Mouse (Mus musculus) adrenal gland, adult 8-10 months (tissue): Measurements from ENCODE around the gene Tmem190. TPM values are rescaled to one million over a fixed set of nuclear protein-coding genes. Genes with fewer than 3 reads are reported as not detected.

Source experiments
- DNase-seq: peaks from one replicate; pipeline ENCODE4 v3.0.0; 2022
- total RNA-seq, 4 experiments: library from RNA; stranded (reverse); gene quantifications; 2 replicates each; pipeline ENCODE4 v1.2.4; 2022

The Tmem190 gene
- not detected for total RNA-seq

GRCm38 (mm10) chr7:4782759-4783158, at the start of gene Tmem190, which contains the start of gene Il11:
Gene Tmem190, plus strand, starts transcription at chr7:4782937.
Gene Il11, minus strand, starts transcription at chr7:4782859.
- no peak for DNase-seq

- DNase-seq: no peak
These were observed 49.8 kb upstream of the Tmem190 start for GRCm38 (mm10) chr7:4732968-4733392.

GRCm38 (mm10) chr7:4739041-4739543, 43.6 kb upstream of the Tmem190 start:
- DNase-seq: no peak

DNA sequence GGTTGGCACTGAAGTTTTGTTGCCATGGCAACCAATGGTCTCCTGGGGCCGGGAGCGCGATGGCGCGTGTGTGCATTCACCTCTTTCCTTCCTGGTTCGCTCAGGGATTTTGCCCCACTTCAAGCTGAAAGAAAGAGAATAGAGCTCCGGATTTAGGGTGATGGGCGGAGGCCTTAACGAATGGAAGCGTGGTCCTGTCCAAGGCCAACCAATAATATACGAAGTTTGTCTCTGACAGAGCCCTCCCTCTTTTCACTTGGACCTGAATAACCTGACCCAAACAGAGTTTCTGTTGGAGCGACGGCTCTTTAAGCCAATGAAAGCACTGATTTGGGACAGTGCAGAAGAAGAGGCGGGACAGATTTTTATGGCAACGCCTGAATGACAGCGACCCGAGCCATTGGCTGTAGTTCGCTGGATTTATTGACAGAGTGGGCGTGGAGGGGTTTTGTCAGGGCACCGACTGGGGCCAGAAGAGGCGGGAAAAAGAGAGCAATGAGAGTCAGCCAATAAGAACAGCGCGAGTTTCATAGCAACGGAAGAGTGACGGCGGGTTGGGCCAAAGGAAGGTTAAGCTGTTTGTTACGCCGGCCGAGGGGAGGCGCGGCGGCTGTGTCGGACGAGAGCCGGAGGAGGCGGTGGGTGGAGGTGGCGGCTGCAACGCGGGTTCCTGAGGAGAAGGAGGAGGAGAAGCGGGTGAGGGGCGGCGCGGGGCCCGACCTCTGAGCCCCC, 43.0 kb upstream of the Tmem190 start, which contains the start of gene Kmt5c:
Gene Kmt5c (plus strand): TSS at position 572 of the 732 bp plus-strand sequence.
- DNase-seq: peak; percentile 100

DNA sequence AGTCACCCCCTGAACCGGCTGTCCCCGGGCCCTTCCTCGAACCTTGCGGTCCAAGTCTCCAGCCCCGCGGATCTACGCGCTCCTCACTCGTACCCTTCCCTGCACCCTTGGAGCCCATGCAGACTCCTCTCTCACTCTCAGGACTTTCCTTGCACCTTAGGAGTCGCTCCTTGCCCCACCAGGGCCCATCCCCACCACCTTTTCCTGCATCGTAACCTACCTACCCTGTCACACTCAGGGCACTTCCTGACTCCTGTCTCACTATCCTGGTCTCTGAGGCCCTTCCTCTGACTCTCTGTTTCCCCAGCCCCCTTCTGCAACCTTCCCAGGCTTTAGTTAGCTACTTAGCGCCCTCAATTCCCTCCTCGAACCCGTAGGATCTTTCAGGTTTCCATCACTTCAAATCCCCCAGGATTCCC, 42.4 kb upstream of the Tmem190 start:
- DNase-seq: no peak

GRCm38 (mm10) chr7:4741151-4741550, 41.6 kb upstream of the Tmem190 start:
- DNase-seq: peak; percentile 55

DNA sequence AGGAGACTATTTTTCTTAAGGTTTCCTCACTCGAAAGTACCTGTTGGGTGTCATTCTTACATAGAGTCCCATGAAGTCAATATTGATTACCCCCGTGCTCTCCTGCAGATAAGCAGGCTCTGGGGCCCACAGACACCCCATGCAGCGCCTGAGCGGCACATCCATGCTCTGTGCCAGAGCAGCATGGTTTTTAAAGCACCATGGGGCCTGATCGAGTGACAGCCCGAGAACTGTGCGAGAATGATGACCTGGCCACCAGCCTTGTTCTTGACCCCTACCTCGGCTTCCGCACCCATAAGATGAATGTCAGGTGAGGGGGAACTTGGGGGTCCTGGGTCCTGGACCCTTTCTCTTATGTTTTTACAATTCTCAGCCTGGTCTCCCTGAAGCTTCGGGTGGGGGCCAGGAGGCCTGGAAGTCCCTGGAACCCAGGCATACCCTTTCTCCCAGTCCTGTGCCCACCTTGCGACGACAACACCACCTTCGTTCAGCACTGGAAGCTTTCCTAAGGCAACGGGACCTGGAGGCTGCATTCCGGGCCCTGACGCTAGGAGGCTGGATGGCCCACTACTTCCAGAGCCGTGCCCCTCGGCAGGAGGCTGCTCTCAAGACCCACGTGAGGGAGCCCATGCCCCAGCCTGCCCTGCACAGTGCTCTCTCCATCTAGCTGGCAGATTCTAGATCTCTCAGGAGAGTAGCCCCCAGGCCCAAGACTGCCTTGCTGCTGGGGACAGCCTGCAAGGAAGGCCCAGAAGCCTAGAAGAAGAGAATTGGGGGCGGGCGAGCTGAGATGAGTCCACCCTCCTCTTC, 40.9 kb upstream of the Tmem190 start:
- no peak for DNase-seq

DNA sequence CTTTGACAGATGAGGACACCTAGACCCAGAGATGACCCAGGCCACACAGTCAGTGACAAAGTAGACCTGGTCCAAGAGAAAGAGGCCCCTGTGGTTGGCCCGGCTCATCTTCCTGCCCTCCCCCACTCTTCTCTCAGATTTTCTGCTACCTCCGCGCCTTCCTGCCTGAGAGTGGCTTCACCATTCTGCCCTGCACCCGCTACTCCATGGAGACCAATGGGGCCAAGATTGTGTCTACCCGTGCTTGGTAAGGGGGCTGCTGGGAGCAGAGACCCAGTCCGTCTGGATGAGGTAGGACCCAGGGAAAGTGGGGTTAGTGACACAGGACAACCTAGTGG, 40.3 kb upstream of the Tmem190 start:
- no peak for DNase-seq

GRCm38 (mm10) chr7:4743354-4743753, 39.4 kb upstream of the Tmem190 start:
- no peak for DNase-seq

DNA sequence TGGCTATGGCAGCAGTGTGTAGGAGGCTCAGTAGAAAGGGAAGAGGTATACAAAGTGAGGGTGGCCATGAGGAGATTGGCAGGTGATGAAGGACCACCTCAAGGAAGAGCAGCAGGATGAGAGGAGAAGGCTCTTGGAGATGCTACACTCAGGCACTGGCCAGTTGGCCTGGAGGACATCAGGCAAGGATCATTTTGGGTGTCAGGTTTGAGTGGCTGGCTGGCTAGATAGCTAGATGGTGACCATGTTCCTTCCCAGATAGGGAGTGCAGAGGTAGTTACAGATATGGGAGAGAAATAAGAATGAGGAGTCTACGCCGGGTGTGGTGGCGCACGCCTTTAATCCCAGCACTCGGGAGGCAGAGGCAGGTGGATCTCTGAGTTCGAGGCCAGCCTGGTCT, 37.9 kb upstream of the Tmem190 start:
- no peak for DNase-seq

GRCm38 (mm10) chr7:4746326-4746980, 36.3 kb upstream of the Tmem190 start:
- no peak for DNase-seq

DNA sequence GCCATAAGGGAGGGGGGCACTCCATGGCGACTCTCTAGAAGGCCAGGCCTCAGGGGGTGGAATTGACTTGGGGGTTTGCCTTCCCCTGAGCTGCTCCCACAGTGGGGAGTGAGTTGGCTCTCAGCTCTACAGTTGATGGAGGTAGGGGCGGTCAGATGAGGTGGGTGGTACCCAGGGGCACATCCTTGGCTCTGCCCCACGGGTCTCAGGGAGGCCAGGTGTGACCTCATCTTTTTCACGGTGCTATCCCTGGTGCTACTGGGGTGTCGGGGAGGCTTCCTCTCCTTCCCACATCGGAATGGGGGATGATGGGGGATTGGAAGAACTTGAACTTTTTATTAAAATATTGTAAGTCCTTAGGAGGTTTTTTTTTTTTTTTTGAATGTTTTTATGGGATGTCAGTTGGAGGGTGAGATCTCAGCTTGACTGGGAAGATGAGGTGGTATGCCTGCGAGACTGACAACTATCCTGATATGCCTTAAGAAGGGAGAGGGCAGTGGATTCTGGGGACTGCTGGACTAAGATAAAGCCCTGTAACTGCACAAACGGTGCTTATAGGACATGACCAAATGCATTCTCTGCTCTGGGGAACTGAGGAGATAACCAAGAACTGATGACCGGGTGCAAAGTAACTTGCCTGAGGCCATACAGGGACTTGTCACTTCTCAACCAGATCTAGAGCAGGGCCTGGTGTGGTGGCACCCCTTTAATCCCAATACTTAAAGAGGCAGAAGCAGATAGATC, 35.4 kb upstream of the Tmem190 start:
- no peak for DNase-seq

DNA sequence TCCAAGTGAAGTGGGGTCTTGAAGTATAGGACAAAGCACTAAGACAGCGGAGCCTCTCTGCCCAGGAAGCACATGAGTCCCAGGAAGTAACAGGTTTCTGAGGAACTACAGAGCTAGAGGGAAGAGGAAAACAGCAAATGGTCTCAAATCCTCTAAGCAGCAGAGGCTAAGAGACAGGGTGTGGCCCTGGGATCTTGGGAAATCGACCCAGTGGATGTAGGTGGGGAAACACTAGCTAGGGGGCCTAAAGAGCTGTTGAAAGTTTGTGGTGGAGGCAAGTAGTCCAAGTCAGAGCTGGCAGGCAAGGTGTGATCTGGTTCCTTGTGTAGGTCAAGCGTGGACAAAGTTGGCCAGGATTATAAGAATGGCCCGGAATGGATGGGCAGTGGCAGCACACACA, 34.4 kb upstream of the Tmem190 start:
- no peak for DNase-seq

DNA sequence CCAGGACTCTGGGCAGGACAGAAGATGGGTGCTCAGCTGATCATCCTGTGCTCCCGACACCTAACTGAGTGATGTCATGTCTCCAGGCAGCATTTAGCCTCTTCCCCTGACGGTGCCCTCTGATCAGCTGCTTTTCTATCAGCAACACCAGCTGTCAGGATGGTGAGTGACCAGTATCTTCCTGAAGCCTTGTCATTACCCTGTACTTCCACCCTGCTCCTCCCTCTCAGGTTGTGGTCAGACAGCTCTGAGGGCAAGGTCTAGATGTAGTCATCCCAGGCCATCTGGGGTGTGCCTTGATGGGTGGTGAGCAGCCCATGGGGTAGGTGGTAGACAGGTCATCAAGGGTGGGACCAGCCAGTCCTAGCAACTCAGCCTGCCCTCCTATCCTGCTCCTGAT, 33.6 kb upstream of the Tmem190 start:
- no peak for DNase-seq

DNA sequence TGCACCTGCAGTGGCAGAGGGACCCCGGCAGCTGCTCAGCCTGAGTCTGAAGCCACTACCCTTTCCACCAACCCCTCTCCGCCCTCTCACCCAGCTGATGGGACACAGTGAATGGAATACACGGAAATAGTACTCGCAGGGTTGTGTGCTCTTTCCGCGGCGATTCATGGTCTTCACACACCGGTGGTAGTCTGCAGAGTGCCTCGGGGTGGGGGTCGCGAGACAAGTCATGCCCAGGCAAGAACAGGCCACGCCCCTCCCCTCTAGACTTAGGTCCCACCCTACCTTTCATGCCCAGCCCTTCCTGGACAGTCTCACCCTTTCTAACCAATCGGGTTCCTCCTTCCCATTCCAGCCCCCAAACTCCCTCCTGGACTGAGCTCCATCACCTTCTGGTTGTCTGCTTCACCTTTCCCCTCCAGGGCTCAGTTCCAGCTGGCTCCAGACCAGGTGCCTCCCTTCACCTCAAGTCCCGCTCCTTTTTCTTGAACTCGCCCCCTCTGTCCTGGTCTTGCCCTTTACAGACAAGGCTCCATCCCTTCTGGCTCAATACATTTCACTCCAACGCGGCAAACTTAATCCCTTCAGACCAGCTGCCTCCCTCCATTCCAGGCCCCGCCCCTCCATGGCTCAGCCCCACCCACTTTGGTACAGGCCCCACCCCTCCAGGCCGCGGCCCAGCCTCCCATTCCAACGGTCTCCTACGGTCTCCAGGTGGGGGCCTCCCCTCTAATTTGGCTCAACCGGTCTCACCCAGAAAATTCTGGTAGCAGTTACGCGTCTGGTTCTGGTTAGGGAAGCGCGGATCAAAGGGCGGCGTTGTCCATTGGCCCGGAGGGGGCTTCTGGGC, 30.5 kb upstream of the Tmem190 start:
- no peak for DNase-seq

DNA sequence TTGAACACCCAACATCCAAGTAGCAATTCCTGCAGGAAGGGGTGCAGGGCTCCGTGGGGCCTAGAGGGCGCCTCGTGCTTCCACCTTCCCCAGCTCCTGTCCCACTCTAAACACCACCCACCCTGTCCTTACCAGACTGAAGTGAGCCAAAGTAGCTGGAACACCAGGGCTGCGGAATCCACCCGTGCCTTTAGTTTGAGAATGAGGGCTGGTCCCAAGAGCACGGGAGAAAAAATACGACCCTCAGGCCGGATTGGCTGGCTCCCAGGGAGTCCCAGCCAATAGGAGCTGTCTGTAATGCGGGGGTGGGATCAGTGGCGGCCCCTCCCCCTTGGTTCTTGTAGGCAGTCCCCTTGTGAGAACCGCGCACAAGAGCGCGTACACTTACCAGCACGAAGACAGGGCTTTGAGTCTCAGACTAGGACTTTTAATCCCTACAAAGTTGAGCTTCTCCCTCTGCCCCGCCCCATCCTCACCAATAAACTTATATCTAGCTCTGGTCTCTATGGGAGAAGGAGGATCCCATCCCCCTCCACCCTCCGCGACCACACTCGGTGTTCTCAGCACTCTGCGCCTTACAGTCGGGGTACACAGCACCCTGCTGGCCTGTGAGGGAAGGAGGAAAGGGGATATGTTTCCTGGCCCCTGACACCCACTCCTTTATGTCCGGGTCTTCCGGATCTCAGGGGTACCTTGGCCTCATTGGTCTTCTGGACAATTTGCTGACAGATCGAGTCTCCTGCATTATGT, 29.7 kb upstream of the Tmem190 start, which contains the start of gene Cox6b2:
Gene Cox6b2 (minus strand): TSS at position 274 of the 750 bp plus-strand sequence.
- peak; percentile 38 for DNase-seq

DNA sequence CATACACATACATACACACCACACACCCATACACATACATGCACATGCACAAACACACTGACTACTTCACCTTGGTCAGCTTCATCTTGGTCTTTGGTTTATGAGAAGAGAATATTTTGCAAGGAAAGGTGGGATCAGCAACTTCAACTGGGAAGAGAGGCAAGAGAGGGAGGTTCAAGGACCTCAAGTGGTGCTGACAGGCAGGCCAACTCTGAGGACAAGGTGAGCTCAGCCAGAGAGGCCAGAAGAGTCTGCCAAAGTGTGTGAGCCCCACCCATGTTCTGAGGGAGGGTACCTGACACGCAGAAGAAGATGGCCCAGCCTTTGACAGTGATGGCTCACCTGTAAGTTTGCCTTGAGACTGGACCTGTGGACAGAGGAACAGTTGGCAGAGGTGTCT, 23.1 kb upstream of the Tmem190 start:
- DNase-seq: no peak

DNA sequence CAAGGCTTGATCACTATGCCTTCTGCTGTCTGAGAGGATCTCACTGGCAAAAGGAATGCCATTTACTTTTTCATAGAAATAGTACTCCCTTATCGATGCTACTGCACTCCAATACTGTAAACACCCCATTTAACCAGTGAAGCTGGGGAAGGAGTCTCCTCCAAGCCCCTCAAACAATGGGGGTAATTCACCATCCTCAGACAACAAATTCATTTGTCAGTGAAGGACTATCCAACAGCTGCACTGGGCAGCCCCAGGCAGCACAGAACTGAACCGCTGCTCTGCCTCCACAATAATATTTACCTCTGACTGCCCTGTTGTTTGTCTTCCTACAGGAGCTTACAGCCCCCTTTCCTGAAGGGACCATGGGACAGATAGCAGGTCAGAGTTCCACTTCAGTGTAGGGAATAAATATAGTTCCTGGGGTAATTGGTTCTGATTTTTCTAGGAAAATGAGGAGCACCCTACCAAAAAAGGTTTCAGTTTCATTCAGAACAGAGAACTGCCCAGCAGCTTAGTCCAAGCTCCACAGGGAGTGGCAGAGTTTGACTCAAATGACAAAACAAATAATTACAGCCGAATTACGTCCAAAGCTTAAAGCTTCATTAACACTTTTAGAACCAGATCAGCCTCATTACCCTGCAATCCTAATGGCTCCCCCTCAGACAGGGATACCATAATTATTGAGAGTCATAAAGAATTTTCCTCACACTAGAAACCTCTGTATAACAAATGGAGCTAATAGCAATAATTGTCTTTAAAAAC, 17.6 kb upstream of the Tmem190 start:
- no peak for DNase-seq

DNA sequence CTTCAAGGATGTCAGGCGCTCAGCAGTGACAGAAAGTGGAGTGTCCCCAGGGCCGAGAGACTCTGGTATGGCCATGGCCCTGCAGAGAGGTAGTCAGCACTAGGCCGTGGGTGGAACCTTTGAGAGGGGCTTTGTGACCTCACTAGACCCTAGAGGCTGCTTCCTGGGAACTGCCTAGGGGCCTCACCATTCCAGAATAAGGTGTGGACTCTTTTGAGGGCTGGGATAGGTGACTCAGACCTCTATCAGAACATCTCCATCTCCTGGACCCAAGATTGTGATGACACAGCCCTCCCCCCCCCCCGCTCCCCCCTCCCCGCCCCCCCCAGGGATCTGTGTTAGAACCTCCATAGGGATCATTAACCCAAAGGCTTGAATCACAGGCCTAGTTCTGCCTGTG, 11.5 kb upstream of the Tmem190 start, which contains the start of gene Fam71e2:
Gene Fam71e2 (minus strand): TSS at position 101 of the 400 bp plus-strand sequence.
- no peak for DNase-seq

DNA sequence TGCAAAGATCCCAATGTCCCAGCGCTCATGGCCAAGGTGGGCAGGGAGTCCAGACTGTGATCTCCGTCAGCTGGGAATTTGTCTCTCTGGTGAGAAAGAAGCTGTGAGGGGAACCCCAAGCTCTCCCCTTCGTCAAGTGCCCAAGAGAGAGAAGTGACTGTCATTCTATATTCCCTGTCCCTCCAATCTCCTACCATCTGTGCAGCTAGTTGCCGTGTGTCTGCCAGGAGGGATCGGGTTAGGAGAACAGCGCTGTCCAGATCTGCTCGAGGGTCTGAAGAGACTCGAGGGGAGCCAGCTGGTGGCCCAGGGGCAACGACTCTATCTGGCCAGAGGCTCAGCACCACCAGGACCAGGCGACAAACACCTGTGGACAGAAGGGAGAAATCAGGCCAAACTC, 6.6 kb upstream of the Tmem190 start:
- DNase-seq: no peak
